In genomic region chr11:73039102-73039799, GRCm38 (mm10) we compare ENCODE assay signal across 9 mouse cellular contexts. TPM values are rescaled to one million over a fixed set of nuclear protein-coding genes. Genes with fewer than 3 reads are reported as not detected.
DNase-seq lines count a peak whose midpoint lies in the region; ATAC-seq lines count a peak whose summit lies in the region.
"Had no signal": no experiment of that assay in that cellular context is flagged by ENCODE, and none has a peak within 500 bp of the region (broad histone marks: within the 10 kb centered on the region; RNA-seq: fewer than 3 reads in every experiment).

No protein-coding gene starts in this region.

- no peaks in the 10 kb centered on the region for H3K4me1 ChIP-seq in liver, embryonic 13.5 days (replicated peaks)
- H3K4me1 ChIP-seq in neural tube, embryonic 13.5 days (replicated peaks): peaks cover 15% of the 10 kb centered on the region
- H3K4me1 ChIP-seq: liver, embryonic 15.5 days had no signal

- no peak overlapping the region for H3K9ac ChIP-seq in liver, embryonic 13.5 days
- H3K9ac ChIP-seq in neural tube, embryonic 13.5 days: no peak overlapping the region
- H3K9ac ChIP-seq: liver, embryonic 15.5 days had no signal

- WGBS in liver, embryonic 13.5 days (ENCODE audit: insufficient replicate concordance): 54% methylated on average over 9 of the region's 9 CpGs
- WGBS in neural tube, embryonic 13.5 days: 60% methylated on average over 9 of the region's 9 CpGs

- DNase-seq in kidney, adult 8-10 months: peak; percentile 56 to 68
- DNase-seq in kidney, adult 11 months: no peak
- DNase-seq in ES-CJ7 (ENCODE audit: low read depth, low spot score): peak; percentile 78
- peak; percentile 45 for DNase-seq in cerebellum, adult 9-11 months
- DNase-seq in heart, postnatal 10 days: peak; percentile 79 to 87
- no peak for DNase-seq in liver, embryonic 13.5 days
- DNase-seq in c-Kit-positive CD71-positive TER-119-positive erythroid progenitor cells, embryonic 14.5 days (ENCODE audit: low spot score): no peak

- no peak overlapping the region for H3K27ac ChIP-seq in liver, embryonic 13.5 days
- no peak overlapping the region for H3K27ac ChIP-seq in neural tube, embryonic 13.5 days (replicated peaks)
- H3K27ac ChIP-seq: liver, embryonic 15.5 days had no signal

- no peaks in the 10 kb centered on the region for H3K9me3 ChIP-seq in liver, embryonic 13.5 days (replicated peaks)
- no peaks in the 10 kb centered on the region for H3K9me3 ChIP-seq in neural tube, embryonic 13.5 days
- H3K9me3 ChIP-seq: liver, embryonic 15.5 days had no signal

- no peak overlapping the region for H3K4me3 ChIP-seq in liver, embryonic 13.5 days (replicated peaks)
- H3K4me3 ChIP-seq in neural tube, embryonic 13.5 days: no peak overlapping the region
- H3K4me3 ChIP-seq: liver, embryonic 15.5 days had no signal

- intact Hi-C loops in heart, postnatal 10 days (cut with DNase I): loop anchor here (1.0 to 2.0 kb wide), 2 partner anchors 32 to 112 kb away; no protein-coding TSS in a partner anchor

- no peaks in the 10 kb centered on the region for H3K27me3 ChIP-seq in liver, embryonic 13.5 days
- H3K27me3 ChIP-seq in neural tube, embryonic 13.5 days: no peaks in the 10 kb centered on the region
- H3K27me3 ChIP-seq: liver, embryonic 15.5 days had no signal

- no peak overlapping the region for H3K4me2 ChIP-seq in liver, embryonic 13.5 days
- H3K4me2 ChIP-seq in neural tube, embryonic 13.5 days: no peak overlapping the region
- H3K4me2 ChIP-seq: liver, embryonic 15.5 days had no signal

- H3K36me3 ChIP-seq in liver, embryonic 13.5 days: no peaks in the 10 kb centered on the region
- H3K36me3 ChIP-seq in neural tube, embryonic 13.5 days: peaks cover 43% of the 10 kb centered on the region
- H3K36me3 ChIP-seq: liver, embryonic 15.5 days had no signal

- ATAC-seq in liver, embryonic 13.5 days (ENCODE audit: low read depth): 0 out of 2 replicates have a peak, but pooled peaks have one; percentile 26
- 0 out of 2 replicates have a peak, but pooled peaks have one; percentile 40 for ATAC-seq in neural tube, embryonic 13.5 days (ENCODE audit: low read depth)

RNA-seq across cellular contexts. Expression of gene Ncbp3, which starts 8.3 kb away (rescaled TPM):
- 1 to 10 TPM; 9.0 TPM for total RNA-seq in heart, postnatal 10 days (2021)
- polyA plus RNA-seq in liver, embryonic 13.5 days (2015; fragmentation: Nextera tagmentation; extraction: Ambion mirVana): 5.7 and 6.2 TPM in 2 replicates
- 11.6 and 14.1 TPM in 2 replicates for polyA plus RNA-seq in neural tube, embryonic 13.5 days (2015; fragmentation: Nextera tagmentation; extraction: Ambion mirVana)

RNA-seq across cellular contexts. Expression of gene Camkk1, which starts 20.4 kb away (rescaled TPM):
- total RNA-seq in heart, postnatal 10 days (2021): 1 to 10 TPM; 1.1 to 2.0 TPM
- 0.79 and 0.90 TPM in 2 replicates for polyA plus RNA-seq in liver, embryonic 13.5 days (2015; fragmentation: Nextera tagmentation; extraction: Ambion mirVana)
- polyA plus RNA-seq in neural tube, embryonic 13.5 days (2015; fragmentation: Nextera tagmentation; extraction: Ambion mirVana): 18.7 and 20.9 TPM in 2 replicates

RNA-seq across cellular contexts. Expression of gene P2rx1, which starts 40.3 kb away (rescaled TPM):
- under 1 TPM; 0.72 to 0.98 TPM for total RNA-seq in heart, postnatal 10 days (2021)
- polyA plus RNA-seq in liver, embryonic 13.5 days (2015; fragmentation: Nextera tagmentation; extraction: Ambion mirVana): 8.7 and 8.9 TPM in 2 replicates
- 0.38 and 0.96 TPM in 2 replicates for polyA plus RNA-seq in neural tube, embryonic 13.5 days (2015; fragmentation: Nextera tagmentation; extraction: Ambion mirVana)

RNA-seq across cellular contexts. Expression of gene Itgae, which starts 51.1 kb away (rescaled TPM):
- under 1 TPM in 1 of 2 experiments, not detected in 1; 0.07 TPM for total RNA-seq in heart, postnatal 10 days (2021)
- polyA plus RNA-seq in liver, embryonic 13.5 days (2015; fragmentation: Nextera tagmentation; extraction: Ambion mirVana): 0.12 TPM in 2 replicates
- polyA plus RNA-seq in neural tube, embryonic 13.5 days (2015; fragmentation: Nextera tagmentation; extraction: Ambion mirVana): 0.14 and 0.17 TPM in 2 replicates

Comparison
In these comparisons a context has a peak if more than half of its experiments do, and no peak if none do; other contexts are left out.
1. DNase-seq: peak in kidney, adult 8-10 months (2 of 2), ES-CJ7 (single experiment), cerebellum, adult 9-11 months (single experiment) and heart, postnatal 10 days (2 of 2); none in kidney, adult 11 months (single experiment), liver, embryonic 13.5 days (single experiment) and c-Kit-positive CD71-positive TER-119-positive erythroid progenitor cells, embryonic 14.5 days (single experiment).
2. RNA of gene Camkk1, which starts 20.4 kb away (polyA plus RNA-seq): 18.7 to 20.9 TPM in neural tube, embryonic 13.5 days; 0.79 to 0.90 TPM in liver, embryonic 13.5 days; every median in the first group is over 10 times any median in the second.